Mouse (Mus musculus) stomach, embryonic 15.5 days (tissue): Measurements from ENCODE around the gene Fam240b. TPM values are rescaled to one million over a fixed set of nuclear protein-coding genes. Genes with fewer than 3 reads are reported as not detected.

ENCODE experiments used
- ATAC-seq: fragments of 200-750 bp; cut with Nextera tagmentation; 2 replicates; pipeline ENCODE4 v1.8.0; 2017; ENCODE audit warnings: low read depth, moderate number of reproducible peaks, moderate TSS enrichment; ENCODE audit not compliant: insufficient read depth, low FRiP score
- H3K27ac ChIP-seq: fragments of 300-500 bp; sonication (generic); 2 replicates; pipeline ENCODE4 v1.5.1; 2015; ENCODE audit warnings: mild to moderate bottlenecking, inconsistent platforms
- H3K27me3 ChIP-seq: fragments of 300-500 bp; sonication (generic); replicated peaks from 2 replicates; pipeline ENCODE4 v1.6.1; 2015; ENCODE audit warnings: inconsistent platforms
- H3K36me3 ChIP-seq: fragments of 300-500 bp; sonication (generic); 2 replicates; pipeline ENCODE4 v1.6.1; 2015; ENCODE audit warnings: inconsistent platforms
- H3K4me1 ChIP-seq: fragments of 300-500 bp; sonication (generic); 2 replicates; pipeline ENCODE4 v1.6.1; 2015; ENCODE audit warnings: inconsistent platforms
- H3K4me2 ChIP-seq: fragments of 300-500 bp; sonication (generic); 2 replicates; pipeline ENCODE4 v1.6.1; 2015; ENCODE audit warnings: mild to moderate bottlenecking, inconsistent platforms
- H3K4me3 ChIP-seq: fragments of 300-500 bp; sonication (generic); replicated peaks from 2 replicates; pipeline ENCODE4 v1.5.1; 2015; ENCODE audit warnings: inconsistent platforms
- H3K9ac ChIP-seq: fragments of 300-500 bp; sonication (generic); 2 replicates; pipeline ENCODE4 v1.6.1; 2015; ENCODE audit warnings: inconsistent platforms
- H3K9me3 ChIP-seq: fragments of 300-500 bp; sonication (generic); 2 replicates; pipeline ENCODE4 v1.6.1; 2016; ENCODE audit warnings: inconsistent platforms
- WGBS: fragments of 180-500 bp; shearing (Covaris S2); methylation state at CpG from one replicate; pipeline ENCODE4 v1.1.7; 2015; 5-methylcytosine and 5-hydroxymethylcytosine counted together
- polyA plus RNA-seq: library from polyadenylated mRNA; unstranded; fragments of >200 nt; fragmentation: Nextera tagmentation; extraction: Ambion mirVana; gene quantifications from 2 replicates; pipeline ENCODE4 v1.2.1, GENCODE M21; 2015

The Fam240b gene
- polyA plus RNA-seq, 1 experiment from 2014 or later, result not detected

DNA sequence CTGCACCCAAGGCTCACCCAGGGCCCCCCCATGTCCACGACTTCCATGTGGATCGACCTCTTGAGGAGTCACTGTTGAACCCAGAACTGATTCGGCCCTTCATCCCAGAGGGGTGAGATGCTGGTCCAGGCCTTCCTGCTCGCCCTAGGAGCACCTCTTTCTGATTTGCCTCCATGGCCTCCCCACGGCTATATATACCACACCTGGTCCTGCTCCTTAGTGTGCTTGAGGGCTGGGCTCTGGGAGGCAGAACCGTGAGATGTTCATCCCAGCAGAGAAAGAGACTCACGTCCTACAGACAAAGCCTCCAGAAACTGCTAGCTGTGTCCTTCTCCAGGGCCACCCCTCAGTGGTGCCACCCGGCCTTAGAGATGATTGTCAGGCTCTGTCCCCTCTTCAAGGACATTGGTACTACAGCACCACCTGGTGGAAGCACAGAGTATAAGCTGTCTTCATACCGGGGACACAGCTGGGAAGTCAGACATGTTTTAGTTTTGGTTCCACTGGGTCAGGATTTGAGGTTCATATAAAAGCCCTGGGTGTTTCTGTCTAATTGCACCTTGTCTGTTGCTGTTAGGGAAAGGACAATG, 58.6 kb downstream of the Fam240b start:
- H3K9ac ChIP-seq, result no peak overlapping the region
- 60% methylated on average over 9 of the region's 9 CpGs for WGBS
- H3K27ac ChIP-seq, result no peak overlapping the region
- H3K4me2 ChIP-seq, result no peak overlapping the region
- no peak for ATAC-seq
- H3K36me3 ChIP-seq, result 0 out of 2 replicates have a peak, but pooled peaks cover 4% of the 10 kb centered on the region
- H3K9me3 ChIP-seq, result no peaks in the 10 kb centered on the region
- H3K4me1 ChIP-seq, result no peaks in the 10 kb centered on the region
- no peaks in the 10 kb centered on the region for H3K27me3 ChIP-seq
- H3K4me3 ChIP-seq, result no peak overlapping the region

DNA sequence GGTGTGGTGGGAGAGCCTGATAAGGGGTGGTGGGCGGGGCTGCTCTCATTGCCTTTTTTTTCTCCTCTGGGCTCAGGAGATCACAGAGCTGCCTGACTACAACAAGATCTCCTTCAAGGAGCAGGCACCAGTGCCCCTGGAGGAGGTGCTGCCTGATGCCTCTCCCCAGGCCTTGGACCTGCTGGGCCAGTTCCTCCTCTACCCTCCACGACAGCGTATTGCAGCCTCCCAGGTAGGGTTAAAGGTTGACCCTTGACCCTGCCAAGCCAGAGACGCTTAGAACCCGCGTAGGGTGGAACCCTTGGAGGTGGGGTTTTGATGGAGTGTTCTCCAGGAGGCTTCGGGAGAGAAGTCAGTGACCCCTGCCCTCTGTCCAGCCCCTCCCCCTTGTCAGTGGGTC, 59.8 kb downstream of the Fam240b start:
- no peaks in the 10 kb centered on the region for H3K9me3 ChIP-seq
- ATAC-seq, result no peak; the same call in 1 of the 2 replicates
- H3K4me2 ChIP-seq, result no peak overlapping the region
- H3K4me1 ChIP-seq, result no peaks in the 10 kb centered on the region; the same call in 1 of the 2 replicates
- 0 out of 2 replicates have a peak, but pooled peaks cover 4% of the 10 kb centered on the region for H3K36me3 ChIP-seq
- no peak overlapping the region for H3K4me3 ChIP-seq
- H3K27ac ChIP-seq, result no peak overlapping the region
- no peak overlapping the region for H3K9ac ChIP-seq
- no peaks in the 10 kb centered on the region for H3K27me3 ChIP-seq
- 37% methylated on average over 7 of the region's 7 CpGs for WGBS

DNA sequence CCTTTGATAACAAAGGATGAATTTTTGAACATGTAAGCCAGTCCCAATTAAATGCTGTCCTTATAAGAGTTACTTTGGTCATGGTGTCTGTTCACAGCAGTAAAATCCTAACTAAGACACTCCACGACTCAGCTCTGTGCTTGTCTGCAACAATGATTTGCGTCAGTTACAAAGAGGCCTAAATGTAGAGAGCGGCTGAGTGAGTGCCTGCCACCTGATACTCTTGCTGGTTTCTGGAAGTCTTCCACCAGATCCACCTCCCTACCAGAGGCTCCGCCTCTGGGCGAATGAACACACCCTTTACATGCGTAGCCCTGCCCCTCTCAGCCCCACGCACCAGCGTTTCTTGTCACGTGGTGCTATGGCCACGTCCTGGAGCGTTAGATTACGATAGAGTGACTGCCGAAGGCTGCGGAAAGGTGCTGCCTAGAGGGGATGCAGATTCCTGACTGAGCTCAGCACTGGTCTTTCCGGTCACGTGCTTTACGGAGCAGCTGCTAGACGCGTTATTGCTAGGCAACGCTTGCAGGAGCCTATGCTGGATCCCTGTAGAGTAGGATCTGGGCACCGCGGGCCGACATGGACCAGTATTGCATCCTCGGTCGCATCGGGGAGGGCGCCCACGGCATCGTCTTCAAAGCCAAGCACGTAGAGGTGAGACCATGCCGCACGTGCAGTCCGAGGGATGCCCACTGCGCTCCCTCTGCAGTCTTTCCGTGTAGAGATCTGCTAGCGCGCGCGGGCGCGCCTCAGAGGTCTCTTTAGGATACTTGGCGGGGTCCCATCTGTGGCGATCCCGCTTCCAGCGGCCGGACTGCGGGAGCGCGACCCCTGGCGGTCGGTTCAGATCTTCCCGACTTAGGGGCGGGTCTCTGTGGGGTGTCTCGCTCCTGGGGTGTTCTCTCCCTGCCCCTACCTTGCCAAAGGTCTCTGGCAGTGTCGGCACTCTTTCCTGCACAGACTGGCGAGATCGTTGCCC, 65.3 kb downstream of the Fam240b start, which contains the start of gene Cdk20:
TSS of gene Cdk20 (plus strand) at position 298 of the 979 bp plus-strand sequence.
- Histone ChIP-seq H3K27ac (peak within 1 kb of the TSS; percentile 92), H3K4me2 (peak within 1 kb of the TSS; percentile 88), H3K9me3 (no peaks in the 10 kb centered on the region), H3K36me3 (0 out of 2 replicates have a peak, but pooled peaks cover 2% of the 10 kb centered on the region), H3K9ac (peak within 1 kb of the TSS; percentile 54), H3K4me1 (peaks cover 4% of the 10 kb centered on the region; the same call in 1 of the 2 replicates), H3K4me3 (peak within 1 kb of the TSS; percentile 79), H3K27me3 (no peaks in the 10 kb centered on the region)
- under 1% methylated on average over 57 of the region's 57 CpGs for WGBS
- peak; percentile 99 for ATAC-seq

Other genes with a start within 250 kb of the Fam240b start
- gene Cdc14b, start 222.5 kb downstream of the Fam240b start, polyA plus RNA-seq, result 24.5 and 26.1 TPM in 2 replicates
- gene Aaed1, start 185.1 kb downstream of the Fam240b start, polyA plus RNA-seq, result 63.7 and 63.9 TPM in 2 replicates
- gene Ctsl, start 126.9 kb downstream of the Fam240b start, polyA plus RNA-seq, result 221 and 248 TPM in 2 replicates
- gene Cdk20, start 65.5 kb downstream of the Fam240b start, polyA plus RNA-seq, result 9.0 and 10.2 TPM in 2 replicates